Mouse (Mus musculus) bone marrow macrophage, adult 2 months (primary cell): Measurements from ENCODE around the gene Fez2.

ENCODE experiments used
- CTCF ChIP-seq: IDR thresholded peaks from 2 replicates; pipeline ENCODE4 v1.5.1; 2012; ENCODE audit warnings: low read depth, mild to moderate bottlenecking, low read length, moderate library complexity
- POLR2A ChIP-seq: IDR thresholded peaks from 2 replicates; pipeline ENCODE4 v1.6.1; 2012; ENCODE audit warnings: mild to moderate bottlenecking, low read depth, low read length, borderline replicate concordance

DNA sequence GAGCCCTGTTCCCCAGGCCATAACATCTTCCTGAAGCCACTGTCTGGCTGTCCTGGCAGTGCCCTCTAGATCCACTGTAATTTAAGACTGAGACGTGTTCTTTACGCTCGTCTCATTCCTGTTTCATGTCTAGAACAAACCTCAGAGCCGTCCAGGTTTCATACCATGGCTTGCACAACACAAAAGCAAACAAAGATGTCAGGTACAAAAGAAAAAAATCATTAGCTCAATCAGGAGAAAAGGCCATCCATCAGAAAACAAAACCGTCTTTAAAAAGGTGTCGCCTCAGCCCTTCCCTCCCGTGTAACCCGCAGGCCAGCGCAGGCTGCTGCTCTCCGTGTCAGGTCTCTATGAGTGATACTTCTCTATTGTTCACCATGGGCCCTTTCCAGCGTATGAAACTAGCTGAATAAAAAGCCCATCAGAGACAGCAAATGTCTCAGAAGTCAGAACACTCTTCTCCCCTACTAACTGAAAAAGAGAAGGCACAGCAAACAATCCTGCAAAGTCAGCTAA, 38.2 kb downstream of the Fez2 start:
- TF ChIP-seq POLR2A (no peak), CTCF (no peak)
